Mouse (Mus musculus) testis, adult 2 months (tissue): ENCODE results near the gene Serpina6.

Experiments
- CTCF ChIP-seq: fragments of 200-500 bp; IDR thresholded peaks from 2 replicates; pipeline ENCODE4 v1.5.1; 2012; ENCODE audit warnings: low read depth, mild to moderate bottlenecking, inconsistent platforms, low read length, moderate library complexity; ENCODE audit not compliant: control insufficient read depth, insufficient read depth, insufficient replicate concordance
- POLR2A ChIP-seq: fragments of 200-500 bp; IDR thresholded peaks from 2 replicates; pipeline ENCODE4 v1.6.1; 2012; ENCODE audit warnings: low read depth, mild to moderate bottlenecking, inconsistent platforms, low read length, moderate library complexity; ENCODE audit not compliant: control insufficient read depth

GRCm38 (mm10) chr12:103600364-103600763, 56.6 kb downstream of the Serpina6 start:
- TF ChIP-seq CTCF: no peak
- TF ChIP-seq POLR2A: no peak
